19 mouse cellular contexts compared by ENCODE assay signal in the genomic region with DNA sequence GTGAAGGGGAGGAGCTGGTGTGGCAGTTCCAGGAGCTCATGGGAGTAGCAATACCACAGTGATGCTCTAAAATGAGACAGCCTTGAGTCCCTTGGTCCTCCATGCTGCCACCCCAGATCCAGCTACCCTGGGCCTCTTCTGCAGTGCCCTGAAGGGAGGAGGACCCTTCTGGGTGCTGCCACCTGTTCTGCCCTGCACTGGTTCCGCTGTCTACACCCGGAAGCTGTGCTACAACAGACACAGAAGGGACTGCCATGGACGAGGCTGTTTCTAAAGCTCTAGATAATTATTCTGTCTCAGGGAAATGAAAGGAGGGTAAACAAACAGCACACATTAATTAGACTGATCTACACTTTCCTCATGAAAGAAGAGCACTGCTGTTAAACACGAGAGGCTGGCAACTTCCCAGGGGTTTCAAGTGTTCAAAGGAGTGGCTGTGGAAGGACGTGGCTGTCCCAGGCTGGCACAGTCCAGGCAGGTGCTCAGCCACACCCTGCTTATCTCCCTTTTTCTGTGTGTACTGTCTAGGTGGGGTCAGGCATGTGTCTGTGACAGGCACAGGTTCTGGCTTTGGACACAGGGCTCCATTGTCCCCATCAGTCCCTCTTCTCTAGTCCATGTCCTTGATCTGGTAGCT. TPM values are rescaled to one million over a fixed set of nuclear protein-coding genes. Genes with fewer than 3 reads are reported as not detected.
A peak's percentile ranks its signal among the peaks of the same experiment; 100 is the strongest.
DNase-seq lines count a peak whose midpoint lies in the region; ATAC-seq and TF ChIP-seq lines count a peak whose summit lies in the region.
"Had no signal": no experiment of that assay in that cellular context is flagged by ENCODE, and none has a peak within 500 bp of the region (broad histone marks: within the 10 kb centered on the region; RNA-seq: fewer than 3 reads in every experiment).

No protein-coding gene starts in this region.

- DNase-seq in hindbrain, embryonic 14.5 days (ENCODE audit: low spot score), result no peak
- DNase-seq in hindbrain, embryonic 11.5 days (ENCODE audit: low spot score), result no peak
- peak; percentile 70 for DNase-seq in brain, embryonic 14.5 days (ENCODE audit: low read depth)
- peak; percentile 36 for DNase-seq in lung, postnatal 14 days
- DNase-seq in adrenal gland, postnatal 10 days, result no peak
- DNase-seq in adrenal gland, adult 2 months, result no peak
- DNase-seq: adrenal gland, adult 8-10 months; cerebellum, adult 8-10 months; gastrocnemius, postnatal 25 days; kidney, adult 9 months; kidney, postnatal 4 days; thymus, postnatal 4 days had no signal

- no peak overlapping the region for H3K9ac ChIP-seq in hindbrain, embryonic 14.5 days
- H3K9ac ChIP-seq in hindbrain, embryonic 11.5 days (ENCODE audit: low read depth, low read length), result no peak overlapping the region
- no peak overlapping the region for H3K9ac ChIP-seq in forebrain, embryonic 15.5 days (replicated peaks)
- H3K9ac ChIP-seq: hindbrain, embryonic 15.5 days; limb, embryonic 12.5 days; liver, embryonic 15.5 days; neural tube, embryonic 12.5 days had no signal

- H3K27ac ChIP-seq in hindbrain, embryonic 14.5 days, result no peak overlapping the region
- H3K27ac ChIP-seq in hindbrain, embryonic 11.5 days (ENCODE audit: low read depth, low read length), result no peak overlapping the region
- peak overlapping the region; percentile 16; the same call in 1 of the 2 replicates for H3K27ac ChIP-seq in forebrain, embryonic 15.5 days (replicated peaks)
- H3K27ac ChIP-seq: hindbrain, embryonic 15.5 days; limb, embryonic 12.5 days; liver, embryonic 15.5 days; neural tube, embryonic 12.5 days had no signal

- WGBS in hindbrain, embryonic 14.5 days, result 63% methylated on average over 5 of the region's 5 CpGs
- WGBS in hindbrain, embryonic 11.5 days, result 74% methylated on average over 5 of the region's 5 CpGs
- 15% methylated on average over 5 of the region's 5 CpGs for WGBS in forebrain, embryonic 15.5 days

- no peaks in the 10 kb centered on the region for H3K9me3 ChIP-seq in hindbrain, embryonic 14.5 days (ENCODE audit: control insufficient read depth, low read length)
- no peaks in the 10 kb centered on the region for H3K9me3 ChIP-seq in hindbrain, embryonic 11.5 days (ENCODE audit: control insufficient read depth, low read length)
- no peaks in the 10 kb centered on the region for H3K9me3 ChIP-seq in forebrain, embryonic 15.5 days
- H3K9me3 ChIP-seq: G1E; hindbrain, embryonic 15.5 days; limb, embryonic 12.5 days; liver, embryonic 15.5 days; megakaryocyte, embryonic 14.5 days; neural tube, embryonic 12.5 days had no signal

- no peak for TF ChIP-seq CTCF in brain, embryonic 14.5 days (IDR thresholded peaks at IDR 0.05; ENCODE audit: borderline replicate concordance, extremely low read depth, insufficient read depth, insufficient read length)

- H3K4me1 ChIP-seq in hindbrain, embryonic 14.5 days (replicated peaks; ENCODE audit: control insufficient read depth, insufficient read depth, low read length), result peaks cover 30% of the 10 kb centered on the region
- H3K4me1 ChIP-seq in hindbrain, embryonic 11.5 days (replicated peaks; ENCODE audit: control insufficient read depth, insufficient read depth, low read length), result peaks cover 7% of the 10 kb centered on the region
- peaks cover 55% of the 10 kb centered on the region for H3K4me1 ChIP-seq in forebrain, embryonic 15.5 days
- H3K4me1 ChIP-seq: liver, embryonic 15.5 days had no signal

- 0 out of 2 replicates have a peak, but pooled peaks have one; percentile 15 for ATAC-seq in hindbrain, embryonic 14.5 days (ENCODE audit: low FRiP score)
- ATAC-seq in hindbrain, embryonic 11.5 days (ENCODE audit: low FRiP score), result no peak
- 0 out of 2 replicates have a peak, but pooled peaks have one; percentile 23 for ATAC-seq in forebrain, embryonic 15.5 days (replicated peaks)

- H3K36me3 ChIP-seq in hindbrain, embryonic 14.5 days (replicated peaks; ENCODE audit: control insufficient read depth, insufficient read depth), result peaks cover 20% of the 10 kb centered on the region
- H3K36me3 ChIP-seq in hindbrain, embryonic 11.5 days (ENCODE audit: control insufficient read depth, insufficient read depth, low read length), result 0 out of 2 replicates have a peak, but pooled peaks cover 2% of the 10 kb centered on the region
- H3K36me3 ChIP-seq in forebrain, embryonic 15.5 days, result peaks cover 20% of the 10 kb centered on the region
- H3K36me3 ChIP-seq: G1E; limb, embryonic 12.5 days; liver, embryonic 15.5 days had no signal

- no peak for TF ChIP-seq POLR2A in brain, embryonic 14.5 days (IDR thresholded peaks at IDR 0.05; ENCODE audit: borderline replicate concordance, extremely low read depth, insufficient read depth, insufficient read length, poor library complexity, severe bottlenecking)

- H3K27me3 ChIP-seq in hindbrain, embryonic 14.5 days (ENCODE audit: control insufficient read depth, insufficient read depth, low read length), result no peaks in the 10 kb centered on the region
- no peaks in the 10 kb centered on the region for H3K27me3 ChIP-seq in hindbrain, embryonic 11.5 days (ENCODE audit: control insufficient read depth, insufficient read depth, low read length)
- no peaks in the 10 kb centered on the region for H3K27me3 ChIP-seq in forebrain, embryonic 15.5 days
- H3K27me3 ChIP-seq: hindbrain, embryonic 15.5 days; limb, embryonic 12.5 days; liver, embryonic 15.5 days; neural tube, embryonic 12.5 days had no signal

- H3K4me2 ChIP-seq in hindbrain, embryonic 14.5 days (replicated peaks), result no peak overlapping the region
- no peak overlapping the region for H3K4me2 ChIP-seq in hindbrain, embryonic 11.5 days (replicated peaks; ENCODE audit: low read depth, low read length)
- H3K4me2 ChIP-seq in forebrain, embryonic 15.5 days (replicated peaks), result no peak overlapping the region
- H3K4me2 ChIP-seq: hindbrain, embryonic 15.5 days; limb, embryonic 12.5 days; liver, embryonic 15.5 days; neural tube, embryonic 12.5 days had no signal

- H3K4me3 ChIP-seq in hindbrain, embryonic 14.5 days (replicated peaks; ENCODE audit: low read length), result no peak overlapping the region
- no peak overlapping the region for H3K4me3 ChIP-seq in hindbrain, embryonic 11.5 days (ENCODE audit: low read depth, low read length)
- no peak overlapping the region for H3K4me3 ChIP-seq in forebrain, embryonic 15.5 days
- H3K4me3 ChIP-seq: hindbrain, embryonic 15.5 days; limb, embryonic 12.5 days; liver, embryonic 15.5 days; megakaryocyte, embryonic 14.5 days; neural tube, embryonic 12.5 days had no signal

RNA-seq across cellular contexts. Expression of gene Prmt7, which starts 58.1 kb away (rescaled TPM):
- 57.4 and 61.9 TPM in 2 replicates for polyA plus RNA-seq in hindbrain, embryonic 14.5 days (2014; fragmentation: Nextera tagmentation; extraction: Ambion mirVana)
- polyA plus RNA-seq in hindbrain, embryonic 11.5 days (2014; fragmentation: Nextera tagmentation; extraction: Ambion mirVana), result 55.1 and 57.6 TPM in 2 replicates
- 44.9 and 47.7 TPM in 2 replicates for polyA plus RNA-seq in brain, embryonic 14.5 days (2012; rRNA removed)
- polyA plus RNA-seq in forebrain, embryonic 15.5 days (2015; fragmentation: Nextera tagmentation; extraction: Ambion mirVana), result 50.5 and 52.9 TPM in 2 replicates
- 10 to 100 TPM; 24.1 to 31.3 TPM for total RNA-seq in adrenal gland, postnatal 10 days (2021)
- total RNA-seq in adrenal gland, adult 2 months (2021), result 10 to 100 TPM; 23.0 to 28.1 TPM
- polyA plus RNA-seq in adrenal gland, adult 2 months (2012; rRNA removed), result 14.1 and 19.8 TPM in 2 replicates

RNA-seq across cellular contexts. Expression of gene Slc7a6os, which starts 58.1 kb away (rescaled TPM):
- polyA plus RNA-seq in hindbrain, embryonic 14.5 days (2014; fragmentation: Nextera tagmentation; extraction: Ambion mirVana), result 29.2 and 30.2 TPM in 2 replicates
- 46.1 and 46.2 TPM in 2 replicates for polyA plus RNA-seq in hindbrain, embryonic 11.5 days (2014; fragmentation: Nextera tagmentation; extraction: Ambion mirVana)
- polyA plus RNA-seq in brain, embryonic 14.5 days (2012; rRNA removed), result 42.0 and 45.3 TPM in 2 replicates
- polyA plus RNA-seq in forebrain, embryonic 15.5 days (2015; fragmentation: Nextera tagmentation; extraction: Ambion mirVana), result 41.1 and 43.8 TPM in 2 replicates
- 10 to 100 TPM; 21.9 to 26.4 TPM for total RNA-seq in adrenal gland, postnatal 10 days (2021)
- total RNA-seq in adrenal gland, adult 2 months (2021), result 10 to 100 TPM; 24.2 to 25.1 TPM
- 14.1 and 14.7 TPM in 2 replicates for polyA plus RNA-seq in adrenal gland, adult 2 months (2012; rRNA removed)

Comparison
In these comparisons a context has a peak if more than half of its experiments do, and no peak if none do; other contexts are left out.
1. DNase-seq: peak in brain, embryonic 14.5 days (single experiment) and lung, postnatal 14 days (single experiment); none in hindbrain, embryonic 14.5 days (single experiment), hindbrain, embryonic 11.5 days (single experiment), adrenal gland, postnatal 10 days (single experiment) and adrenal gland, adult 2 months (single experiment).